Mouse (Mus musculus): ENCODE results near the gene AI597479.

The AI597479 gene

GRCm38 (mm10) chr1:43098031-43098984, at the start of gene AI597479, which contains the start of gene Tgfbrap1:
Gene AI597479 (plus strand): TSS chr1:43098710.
Gene Tgfbrap1 (minus strand): TSS chr1:43098637.
- peak; percentile 90 for DNase-seq (ENCODE audit: low read depth, low spot score)

- no peak for DNase-seq (ENCODE audit: low read depth, low spot score)
Measured at GRCm38 (mm10) chr1:43051903-43052302, 46.6 kb upstream of the AI597479 start.

DNA sequence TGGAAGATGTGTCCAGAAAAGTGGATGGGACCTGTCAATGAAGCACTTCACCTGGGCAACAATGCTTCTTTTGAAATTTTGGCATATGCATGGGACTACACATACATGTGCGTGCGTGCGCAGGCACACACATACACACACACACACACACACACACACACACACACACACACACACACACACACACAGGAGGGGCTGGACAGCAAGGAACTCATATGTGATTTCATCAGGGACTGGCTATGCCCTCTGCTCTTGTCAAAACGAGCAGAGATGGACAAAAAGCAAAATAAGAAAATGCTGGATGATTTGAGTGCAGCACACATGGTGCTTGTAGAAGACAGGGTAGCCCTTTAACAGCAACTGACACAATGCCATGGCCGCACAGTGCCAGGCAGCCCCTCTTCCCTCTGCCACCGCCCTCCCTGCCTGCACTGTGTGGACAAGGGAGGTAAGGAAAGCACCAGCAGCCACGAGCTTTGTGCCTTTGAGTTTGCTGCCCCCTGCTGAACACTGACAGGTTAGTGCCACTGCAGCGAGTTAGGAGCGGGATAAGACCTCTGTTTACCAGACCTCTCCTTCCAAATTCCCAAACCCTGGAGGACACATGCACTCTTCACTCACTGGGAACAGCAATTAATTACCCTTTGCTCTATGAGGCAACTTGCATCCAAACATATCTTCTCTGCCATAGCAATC, 32.7 kb upstream of the AI597479 start:
- DNase-seq (ENCODE audit: low read depth, low spot score), result peak; percentile 65

DNA sequence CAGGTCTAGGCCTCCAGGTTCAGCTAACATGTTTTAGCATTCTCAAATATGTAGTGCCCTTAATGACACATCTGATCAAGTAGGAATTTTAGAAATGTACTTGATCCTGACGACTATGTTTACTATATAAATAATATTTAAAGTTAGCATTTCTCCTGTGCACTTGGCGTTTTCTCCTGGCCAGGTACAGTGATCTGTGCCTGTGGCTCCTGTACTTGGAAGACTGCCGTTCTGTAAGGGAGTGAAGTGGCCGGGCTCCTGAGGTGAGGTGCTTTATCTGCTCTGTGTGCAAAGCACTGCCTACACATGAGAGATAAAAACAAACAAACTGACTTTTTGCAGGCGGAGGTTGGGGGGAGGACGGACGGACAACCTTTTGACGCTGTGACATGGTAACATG, 31.9 kb upstream of the AI597479 start:
- no peak for DNase-seq (ENCODE audit: low read depth, low spot score)

DNA sequence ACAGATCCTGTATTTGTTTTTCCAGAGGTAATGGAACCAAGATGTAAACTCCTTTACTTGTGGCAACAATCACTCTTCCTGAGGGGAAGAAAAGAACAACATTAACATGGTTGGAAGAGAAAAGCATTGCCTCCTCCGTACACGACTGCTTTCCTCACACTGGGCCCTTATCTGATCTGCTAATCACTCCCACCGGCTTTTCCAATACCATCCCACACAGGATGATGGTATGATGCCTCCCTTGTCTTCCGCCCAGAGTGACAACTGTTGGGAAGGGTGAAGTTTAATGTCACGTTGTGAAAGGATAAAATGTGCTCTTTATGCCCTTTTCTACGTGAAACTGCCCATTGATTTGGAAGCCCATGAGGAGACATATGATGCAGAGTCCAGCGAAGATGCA, 31.0 kb upstream of the AI597479 start:
- no peak for DNase-seq (ENCODE audit: low read depth, low spot score)

- DNase-seq (ENCODE audit: low read depth, low spot score), result no peak
Measured at GRCm38 (mm10) chr1:43070726-43071125, 27.8 kb upstream of the AI597479 start.

DNA sequence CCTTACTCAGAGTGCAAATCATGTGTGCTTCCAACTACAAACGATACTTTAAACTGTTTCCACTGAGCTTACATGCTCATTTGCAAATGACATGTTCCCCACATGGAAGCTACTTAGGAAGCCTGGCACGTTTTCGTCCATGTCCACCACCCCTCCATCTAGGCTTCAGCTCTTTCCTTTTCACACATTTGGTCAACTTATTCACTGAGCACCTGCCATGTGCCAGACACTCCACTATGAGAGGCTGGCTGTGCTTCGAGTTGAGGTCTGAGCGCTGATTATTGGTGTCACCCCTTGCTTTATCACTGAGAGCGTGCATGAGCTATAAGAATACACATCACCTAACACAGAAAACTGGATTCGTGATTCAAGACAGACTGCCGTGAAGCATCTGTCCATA, 26.5 kb upstream of the AI597479 start:
- no peak for DNase-seq (ENCODE audit: low read depth, low spot score)

GRCm38 (mm10) chr1:43072561-43072960, 25.9 kb upstream of the AI597479 start:
- no peak for DNase-seq (ENCODE audit: low read depth, low spot score)

DNA sequence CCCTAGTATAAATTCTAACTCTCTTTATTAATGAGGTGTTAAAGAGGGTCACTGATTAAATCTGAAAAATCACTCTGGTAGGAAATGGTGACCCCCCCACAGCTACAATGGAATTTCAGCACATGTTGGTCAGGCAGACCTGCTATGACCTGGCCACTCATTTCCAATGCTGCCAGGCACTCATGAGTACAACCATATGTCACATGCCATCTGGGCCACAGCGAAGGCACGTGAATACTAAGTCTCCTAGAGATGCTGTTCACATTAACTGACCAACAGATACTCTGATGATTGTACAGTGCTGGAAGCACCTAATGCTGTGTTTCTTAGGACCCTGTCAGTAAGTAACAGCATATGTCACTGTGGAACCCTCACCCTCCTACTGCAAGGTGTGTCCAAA, 23.7 kb upstream of the AI597479 start:
- DNase-seq (ENCODE audit: low read depth, low spot score), result no peak

DNA sequence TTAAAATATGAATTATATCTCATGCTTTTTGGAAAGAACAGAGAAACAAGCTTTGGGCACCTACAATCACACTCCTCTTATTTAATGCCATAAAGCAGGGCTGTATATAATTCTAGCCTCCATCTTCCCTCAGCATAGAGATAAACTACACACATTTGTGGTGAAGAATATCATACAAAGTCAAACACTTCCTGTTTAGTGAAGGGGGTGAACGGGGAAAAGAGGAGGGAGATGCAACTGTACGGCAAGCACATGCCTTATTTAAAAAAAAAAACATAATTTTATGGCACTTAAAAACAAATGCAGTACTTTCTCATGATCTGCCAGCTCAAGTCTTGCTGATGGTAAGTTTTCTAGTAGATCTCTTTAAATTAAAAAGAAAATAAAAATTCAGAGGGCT, 20.4 kb upstream of the AI597479 start:
- DNase-seq (ENCODE audit: low read depth, low spot score), result no peak

DNA sequence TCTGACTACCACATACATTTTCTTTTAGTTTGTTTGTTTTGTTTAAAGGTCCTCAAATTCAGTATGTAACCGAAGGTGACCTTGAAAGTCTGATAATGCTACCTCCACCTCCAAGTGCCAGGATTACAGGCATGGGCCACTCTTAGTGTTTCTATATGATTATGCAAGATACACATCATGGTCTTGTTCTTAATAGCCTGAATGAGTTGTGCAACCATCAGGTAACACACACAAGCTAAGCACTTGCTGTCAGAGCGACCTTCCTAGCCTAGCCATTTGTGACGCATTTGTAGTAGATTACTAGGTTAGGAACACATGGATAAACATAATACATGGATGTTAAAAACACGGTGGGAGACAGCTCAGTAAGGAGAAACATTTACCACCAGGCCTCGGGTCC, 15.6 kb upstream of the AI597479 start:
- no peak for DNase-seq (ENCODE audit: low read depth, low spot score)

DNA sequence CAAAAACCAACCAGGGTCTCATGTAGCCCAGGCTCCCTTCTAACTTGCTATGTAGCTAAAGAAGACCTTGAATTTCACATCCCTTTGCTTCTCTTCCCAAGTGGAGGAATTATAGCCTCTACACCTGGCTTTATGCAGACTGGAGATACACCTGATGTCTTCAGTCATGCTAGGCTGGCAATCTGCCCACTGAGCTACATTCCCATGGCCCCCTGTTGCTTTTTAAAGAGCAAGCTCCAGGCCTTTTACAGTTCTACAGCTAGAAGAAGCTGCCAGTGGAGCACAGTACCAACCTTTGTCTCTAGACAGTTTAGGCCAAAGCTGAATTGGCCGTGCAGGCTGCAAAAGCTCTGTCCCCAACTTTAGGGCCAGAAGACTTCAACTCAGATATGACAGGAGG, 8.1 kb upstream of the AI597479 start:
- no peak for DNase-seq (ENCODE audit: low read depth, low spot score)

DNA sequence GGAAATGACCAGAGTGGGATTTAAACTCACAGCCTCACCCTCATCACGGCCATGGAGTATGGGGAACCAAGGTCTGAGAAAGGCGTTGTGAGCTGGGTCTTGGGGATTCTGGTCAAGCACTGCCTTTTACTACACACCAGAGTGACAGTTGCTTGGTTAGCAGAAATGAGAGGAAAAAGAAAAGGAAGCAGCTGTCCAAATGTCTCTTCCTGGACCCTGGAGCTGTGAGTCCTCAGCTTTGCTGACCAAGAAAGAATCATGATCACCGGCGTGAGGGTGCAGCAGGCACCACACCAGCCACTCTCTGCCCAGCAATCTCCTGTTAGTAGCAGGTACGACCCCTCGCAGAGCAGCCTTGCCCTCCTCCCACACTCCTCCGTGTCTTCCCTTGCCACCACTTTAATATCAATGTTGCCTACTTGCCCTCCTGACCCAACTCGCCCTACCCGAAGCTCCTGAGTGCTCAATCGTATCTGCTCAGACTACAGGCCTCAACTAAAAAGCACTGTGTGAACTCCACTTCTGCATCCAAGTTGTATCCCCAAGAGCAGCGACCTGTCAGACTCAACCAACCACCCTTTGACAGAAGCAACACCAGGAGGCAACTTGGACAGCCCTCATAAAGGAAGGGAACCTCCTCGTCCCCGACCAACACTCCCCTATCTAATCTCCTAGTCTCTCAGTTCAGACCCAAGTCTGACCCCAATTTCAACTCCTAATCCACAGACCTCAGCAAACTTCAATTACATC, 7.0 kb upstream of the AI597479 start:
- no peak for DNase-seq (ENCODE audit: low read depth, low spot score)

DNA sequence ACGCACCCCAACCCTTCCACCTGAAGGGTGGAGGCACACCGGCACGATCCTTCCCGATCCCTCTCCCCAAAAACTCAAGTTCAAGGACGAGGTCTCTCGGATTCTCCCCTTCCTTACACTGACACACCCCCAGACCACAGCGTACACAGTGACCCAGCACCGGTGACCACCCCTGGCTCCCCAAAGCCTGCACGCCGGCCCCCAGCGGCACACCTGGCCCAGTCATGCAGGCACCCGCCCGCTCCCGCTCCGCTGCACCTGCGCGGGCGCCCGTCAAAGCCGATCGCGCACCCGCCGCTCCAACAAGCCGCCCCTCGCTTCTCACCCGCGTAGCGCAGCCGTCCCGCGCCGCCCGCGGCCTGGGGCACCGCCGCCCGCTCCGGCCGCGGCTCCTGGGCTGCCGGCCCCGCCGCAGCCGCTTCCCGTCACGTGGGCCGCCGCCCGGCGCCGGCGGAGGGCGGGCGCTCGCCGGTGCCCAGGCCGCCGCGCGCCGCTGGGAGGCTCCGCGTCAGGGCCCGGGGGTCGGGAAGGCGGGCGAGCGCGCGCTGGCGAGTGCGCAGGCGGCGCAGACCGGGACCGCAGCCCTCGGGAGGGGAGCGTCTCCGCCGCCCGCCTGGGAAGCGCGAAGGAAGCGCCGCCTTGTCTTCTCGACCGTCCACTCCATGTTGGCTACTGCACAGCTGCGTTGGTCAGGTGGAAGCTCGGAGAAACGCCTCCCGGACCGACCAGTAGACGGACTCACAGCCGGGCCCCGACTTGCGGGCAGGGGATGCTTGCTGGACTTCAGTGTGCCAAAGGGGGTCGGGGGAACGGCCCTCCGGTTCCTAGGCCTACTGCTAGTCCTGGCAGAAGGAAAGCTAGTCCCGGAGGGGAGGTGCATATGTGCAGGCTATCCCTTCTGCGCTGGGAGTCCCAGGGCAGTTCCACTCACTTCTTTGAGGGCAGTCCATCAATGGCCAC, 6.2 kb upstream of the AI597479 start:
- no peak for DNase-seq (ENCODE audit: low read depth, low spot score)

DNA sequence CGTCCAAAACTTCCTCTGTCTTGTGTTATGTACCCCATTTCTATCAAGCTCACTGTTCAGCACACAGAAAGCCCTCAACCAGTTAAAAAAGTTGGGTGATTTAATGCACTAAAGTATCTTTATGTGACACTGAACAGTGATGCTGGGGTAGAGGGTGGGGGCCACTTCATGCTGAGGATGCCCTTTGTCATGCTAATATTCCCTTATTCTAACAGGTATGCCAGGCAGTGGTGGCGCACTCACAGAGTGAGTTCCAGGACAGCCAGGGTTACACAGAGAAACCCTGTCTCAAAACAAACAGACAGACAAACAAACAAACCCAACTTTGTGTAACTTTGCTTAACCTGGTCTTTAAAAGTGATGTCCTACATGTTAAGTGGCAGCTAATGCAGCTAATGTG, 4.3 kb upstream of the AI597479 start:
- DNase-seq (ENCODE audit: low read depth, low spot score), result no peak

GRCm38 (mm10) chr1:43108729-43109128, 10.2 kb downstream of the AI597479 start:
- no peak for DNase-seq (ENCODE audit: low read depth, low spot score)

GRCm38 (mm10) chr1:43110556-43110955, 12.0 kb downstream of the AI597479 start:
- DNase-seq (ENCODE audit: low read depth, low spot score), result peak; percentile 32

GRCm38 (mm10) chr1:43112882-43113281, 14.4 kb downstream of the AI597479 start:
- DNase-seq (ENCODE audit: low read depth, low spot score), result peak; percentile 32

DNA sequence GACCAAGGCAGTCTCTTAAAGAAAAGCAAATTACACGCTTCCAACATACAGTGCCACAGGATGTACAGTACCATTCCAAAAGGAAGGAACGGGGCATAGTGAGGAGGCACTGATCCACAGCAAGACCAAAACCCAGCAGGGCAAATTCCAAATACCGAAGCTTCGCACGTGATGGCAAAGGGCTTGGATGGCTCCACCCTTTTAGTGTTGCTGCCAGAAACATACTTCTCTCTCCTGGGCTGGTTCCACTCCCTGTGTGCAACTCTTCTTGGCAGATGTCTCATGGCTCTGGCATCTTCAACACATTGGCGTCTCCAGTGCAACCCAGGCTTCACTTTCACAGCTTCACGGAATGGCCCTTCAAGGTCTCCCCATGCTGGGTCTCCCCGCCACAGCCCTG, 18.9 kb downstream of the AI597479 start:
- DNase-seq (ENCODE audit: low read depth, low spot score), result no peak

DNA sequence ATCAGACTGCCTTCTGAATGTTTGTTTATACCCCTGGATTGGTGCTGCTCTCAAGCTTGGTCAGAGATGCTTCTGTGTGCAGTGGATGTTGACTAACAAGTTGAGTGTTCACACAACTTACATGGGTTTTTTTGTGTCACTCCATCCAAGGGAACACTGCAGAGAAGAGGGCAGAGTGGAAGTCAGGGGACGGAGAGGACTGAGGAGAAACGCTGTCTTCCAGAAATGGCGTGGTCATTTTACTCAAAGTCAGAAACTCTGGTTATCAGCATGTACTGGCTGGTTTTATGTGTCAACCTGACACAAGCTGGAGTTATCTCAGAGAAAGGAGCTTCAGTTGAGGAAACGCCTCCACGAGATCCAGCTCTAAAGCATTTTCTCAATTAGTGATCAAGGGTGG, 22.4 kb downstream of the AI597479 start:
- no peak for DNase-seq (ENCODE audit: low read depth, low spot score)

DNA sequence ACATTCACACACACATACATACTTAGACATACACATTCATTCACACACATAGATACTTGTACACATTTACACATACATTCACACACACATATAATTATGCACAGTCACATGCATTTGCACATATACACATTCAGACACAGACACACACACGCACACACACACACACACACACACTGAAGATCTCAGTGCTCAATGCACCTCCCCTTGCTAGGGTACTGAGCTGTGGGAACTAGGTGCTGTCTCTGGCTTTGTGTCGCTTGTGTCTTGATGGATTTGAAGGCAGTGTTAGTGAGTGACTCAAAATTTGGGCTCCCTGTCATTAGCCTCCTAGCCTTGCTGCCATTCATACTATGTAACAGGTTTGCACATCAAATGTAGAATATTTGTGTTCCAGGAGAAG, 24.1 kb downstream of the AI597479 start:
- DNase-seq (ENCODE audit: low read depth, low spot score), result no peak

All from embryo, embryonic 11.5 days (tissue).